Mouse (Mus musculus): Measurements from ENCODE around the gene Thap11.
A peak's percentile ranks its signal among the peaks of the same experiment; 100 is the strongest.
"Not testable (repeated sequence)": the region's sequence is repeated elsewhere in the genome, so short reads cannot be mapped to it uniquely, and the experiment has no call there.

Thap11 gene

GRCm38 (mm10) chr8:105854715-105855216, at the start of gene Thap11:
Thap11 (plus strand) TSS chr8:105855132.
- DNase-seq (ENCODE audit: low spot score) = peak; percentile 95

- no peak for DNase-seq (ENCODE audit: low spot score)
These were observed 49.6 kb upstream of the Thap11 start for GRCm38 (mm10) chr8:105805346-105805745.

GRCm38 (mm10) chr8:105805964-105806363, 49.0 kb upstream of the Thap11 start:
- DNase-seq (ENCODE audit: low spot score) = no peak

- DNase-seq (ENCODE audit: low spot score) = no peak
These were observed 47.2 kb upstream of the Thap11 start for GRCm38 (mm10) chr8:105807766-105808165.

GRCm38 (mm10) chr8:105808480-105808879, 46.5 kb upstream of the Thap11 start:
- no peak for DNase-seq (ENCODE audit: low spot score)

GRCm38 (mm10) chr8:105810245-105810786, 44.6 kb upstream of the Thap11 start:
- DNase-seq (ENCODE audit: low spot score) = no peak

- no peak for DNase-seq (ENCODE audit: low spot score)
These were observed 43.9 kb upstream of the Thap11 start for GRCm38 (mm10) chr8:105811061-105811460.

GRCm38 (mm10) chr8:105811543-105811942, 43.4 kb upstream of the Thap11 start:
- no peak for DNase-seq (ENCODE audit: low spot score)

GRCm38 (mm10) chr8:105812511-105812910, 42.4 kb upstream of the Thap11 start:
- DNase-seq (ENCODE audit: low spot score) = no peak

- DNase-seq (ENCODE audit: low spot score) = no peak
These were observed 41.7 kb upstream of the Thap11 start for GRCm38 (mm10) chr8:105813241-105813640.

GRCm38 (mm10) chr8:105819659-105820058, 35.3 kb upstream of the Thap11 start:
- no peak for DNase-seq (ENCODE audit: low spot score)

- DNase-seq (ENCODE audit: low spot score) = no peak
These were observed 34.0 kb upstream of the Thap11 start for GRCm38 (mm10) chr8:105820925-105821324.

- DNase-seq (ENCODE audit: low spot score) = no peak
These were observed 29.4 kb upstream of the Thap11 start for GRCm38 (mm10) chr8:105825506-105825905.

GRCm38 (mm10) chr8:105826379-105826778, 28.6 kb upstream of the Thap11 start:
- no peak for DNase-seq (ENCODE audit: low spot score)

- DNase-seq (ENCODE audit: low spot score) = peak; percentile 99
These were observed 27.8 kb upstream of the Thap11 start, which contains the start of the genes Ranbp10 and Tsnaxip1 for GRCm38 (mm10) chr8:105826861-105827848. Ranbp10 (minus strand) TSS chr8:105827350. Tsnaxip1 (plus strand) TSS chr8:105827731.

GRCm38 (mm10) chr8:105833740-105834139, 21.2 kb upstream of the Thap11 start:
- not testable (repeated sequence) for DNase-seq (ENCODE audit: low spot score)

- DNase-seq (ENCODE audit: low spot score) = peak; percentile 78
These were observed 19.6 kb upstream of the Thap11 start for GRCm38 (mm10) chr8:105835318-105835717.

- peak; percentile 57 for DNase-seq (ENCODE audit: low spot score)
These were observed 17.9 kb upstream of the Thap11 start for GRCm38 (mm10) chr8:105836991-105837390.

GRCm38 (mm10) chr8:105839209-105839608, 15.7 kb upstream of the Thap11 start:
- DNase-seq (ENCODE audit: low spot score) = no peak

- DNase-seq (ENCODE audit: low spot score) = no peak
These were observed 8.3 kb upstream of the Thap11 start for GRCm38 (mm10) chr8:105846678-105847077.

GRCm38 (mm10) chr8:105850014-105850413, 4.9 kb upstream of the Thap11 start:
- no peak for DNase-seq (ENCODE audit: low spot score)

GRCm38 (mm10) chr8:105850611-105851010, 4.3 kb upstream of the Thap11 start:
- no peak for DNase-seq (ENCODE audit: low spot score)

GRCm38 (mm10) chr8:105851651-105852143, 3.2 kb upstream of the Thap11 start:
- peak; percentile 97 for DNase-seq (ENCODE audit: low spot score)
